Mouse (Mus musculus) kidney, postnatal 25 days (tissue): ENCODE measurements at regions not wholly inside any gene's neighbourhood (a gene's known extent, or its start where the extent isn't known, plus 50 kb on each side); places are given as distances from the start of the nearest gene placed in this dataset.
"Not testable (repeated sequence)": the region's sequence is repeated elsewhere in the genome, so short reads cannot be mapped to it uniquely, and the experiment has no call there.

Experiments used
- DNase-seq, 2 experiments: peaks; one replicate each; pipeline ENCODE4 v3.0.0; 2021; ENCODE audit warnings: mixed read lengths in 2 of 2

- no peak for DNase-seq
These were observed 55.7 kb downstream of the AI429214 start for GRCm38 (mm10) chr8:37048912-37049692.

GRCm38 (mm10) chr8:37049969-37050683, 56.7 kb downstream of the AI429214 start:
- no peak for DNase-seq

DNA sequence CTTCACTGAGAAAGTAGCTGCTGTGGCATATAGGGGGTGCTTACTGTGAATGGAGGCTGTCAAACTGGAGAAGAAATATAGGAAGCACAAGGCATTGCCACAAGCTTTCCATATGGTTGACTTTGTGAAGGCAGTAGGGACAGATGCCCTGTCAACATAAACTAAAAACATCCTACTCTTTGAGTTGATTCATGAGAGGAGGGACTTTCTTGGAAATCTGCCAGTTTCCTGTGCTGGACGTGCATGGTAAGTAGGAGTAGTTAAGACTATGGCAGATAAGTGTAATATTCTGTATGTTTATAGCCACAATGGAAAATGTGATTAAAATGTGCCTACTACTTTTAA, 57.3 kb downstream of the AI429214 start:
- DNase-seq: no peak

- no peak for DNase-seq
These were observed 63.0 kb downstream of the AI429214 start for GRCm38 (mm10) chr8:37056376-37056775.

DNA sequence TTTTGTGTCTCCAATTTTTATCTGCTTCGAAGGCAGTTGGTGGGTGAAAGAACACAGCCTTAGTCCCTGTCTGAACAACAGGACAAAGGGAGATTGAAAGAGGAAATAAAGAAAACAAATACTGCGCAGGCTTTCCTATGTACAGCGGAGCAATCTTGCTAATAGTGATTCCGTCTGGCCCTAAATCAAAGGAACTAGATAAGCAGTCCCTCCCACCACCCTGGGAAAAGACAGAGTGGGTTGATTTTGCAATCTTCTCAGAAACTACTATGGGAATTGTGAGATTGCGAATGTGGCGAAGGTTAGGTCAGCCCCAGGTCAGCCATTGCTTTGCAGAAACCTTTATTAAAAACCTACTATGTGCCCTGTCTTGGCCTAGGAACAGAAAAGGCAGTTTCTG, 65.0 kb downstream of the AI429214 start:
- DNase-seq: no peak

GRCm38 (mm10) chr8:37062012-37062944, 68.9 kb downstream of the AI429214 start:
- DNase-seq: peak; percentile 63 to 87

- peak; percentile 54 to 87 for DNase-seq
These were observed 70.4 kb downstream of the AI429214 start for GRCm38 (mm10) chr8:37063764-37064331.

- DNase-seq: no peak
These were observed 79.5 kb downstream of the AI429214 start for GRCm38 (mm10) chr8:37072905-37073304.

DNA sequence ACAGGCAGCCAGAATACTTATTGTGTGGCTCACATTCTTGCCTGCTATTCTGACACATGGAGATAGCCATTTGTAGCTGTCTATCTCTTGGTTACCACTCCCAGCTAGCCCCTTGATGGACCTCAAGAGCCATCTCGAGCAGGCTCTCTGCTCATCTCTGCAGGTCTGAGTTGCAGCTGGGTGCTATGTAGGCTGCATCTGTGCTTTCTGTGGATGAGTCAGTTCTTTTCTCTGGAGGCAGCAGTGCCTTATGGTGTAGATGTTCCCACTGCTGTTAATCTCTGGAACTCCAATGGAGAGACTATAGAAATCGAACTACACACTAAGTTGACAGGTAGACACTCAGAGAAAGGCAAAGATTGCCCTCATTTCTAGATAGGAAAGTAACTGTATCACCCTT, 106.3 kb downstream of the AI429214 start:
- DNase-seq: no peak

GRCm38 (mm10) chr8:37112386-37112785, 119.0 kb downstream of the AI429214 start:
- not testable (repeated sequence) for DNase-seq

DNA sequence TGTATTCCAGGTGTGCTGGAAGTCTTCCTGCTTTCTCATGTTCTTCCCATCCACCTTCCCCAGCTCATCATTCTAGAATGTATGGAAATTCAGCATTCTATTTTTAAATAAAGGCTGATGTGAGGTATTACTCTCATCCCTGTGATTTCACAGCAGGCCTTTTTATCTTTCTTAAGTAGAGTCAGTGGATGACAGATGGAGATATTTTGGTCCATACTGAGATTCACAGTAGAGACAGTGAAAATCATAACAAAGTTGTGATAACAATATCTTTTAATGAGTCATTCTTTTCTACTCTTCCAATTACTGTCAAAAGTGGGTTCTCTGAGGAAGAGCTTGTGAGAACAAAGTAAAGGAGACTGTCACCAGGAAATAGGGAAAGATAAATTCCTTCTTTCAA, 132.4 kb downstream of the AI429214 start:
- no peak for DNase-seq

GRCm38 (mm10) chr8:37129670-37130069, 136.3 kb downstream of the AI429214 start:
- DNase-seq: no peak

DNA sequence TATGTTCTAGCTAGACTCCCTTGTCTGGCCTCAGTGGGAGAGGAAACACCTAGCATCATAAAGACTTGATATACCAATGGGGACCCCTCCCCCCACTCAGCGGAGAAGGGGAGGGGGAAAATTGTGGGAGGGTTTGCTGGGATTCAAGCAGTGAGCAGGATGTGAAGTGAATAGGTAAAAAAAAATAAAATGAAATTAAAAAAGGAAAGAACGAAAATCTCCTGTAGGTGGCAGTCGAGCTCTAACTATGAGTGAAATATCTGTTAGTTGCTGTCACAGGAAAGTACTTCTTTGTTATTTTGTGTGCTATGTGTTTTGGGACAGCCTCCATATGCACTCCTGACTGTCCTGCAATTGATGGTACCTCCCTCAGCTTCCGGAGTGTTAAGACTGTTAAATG, 138.6 kb downstream of the AI429214 start:
- peak; percentile 23 to 28 for DNase-seq

- no peak for DNase-seq
These were observed 141.0 kb downstream of the AI429214 start for GRCm38 (mm10) chr8:37134192-37134964.

DNA sequence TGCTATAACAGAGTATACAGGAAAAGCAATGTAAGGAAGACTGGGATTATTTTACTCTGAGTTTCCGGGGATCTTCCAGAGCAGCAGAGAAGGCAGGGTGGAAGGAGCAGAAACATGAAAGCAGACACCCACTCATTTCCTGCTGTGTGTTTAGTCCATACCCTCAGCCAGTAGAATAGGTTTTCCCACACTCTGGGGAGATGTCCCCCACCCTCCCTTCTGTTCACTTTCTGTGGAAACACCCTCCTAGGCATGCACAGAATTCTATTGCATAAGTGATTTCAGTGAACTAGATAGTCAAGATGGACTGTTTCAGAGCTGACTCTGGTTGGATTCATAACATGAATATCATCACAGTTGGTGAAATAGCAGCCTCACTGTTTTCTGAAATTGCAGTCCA, 156.9 kb downstream of the AI429214 start:
- no peak for DNase-seq

DNA sequence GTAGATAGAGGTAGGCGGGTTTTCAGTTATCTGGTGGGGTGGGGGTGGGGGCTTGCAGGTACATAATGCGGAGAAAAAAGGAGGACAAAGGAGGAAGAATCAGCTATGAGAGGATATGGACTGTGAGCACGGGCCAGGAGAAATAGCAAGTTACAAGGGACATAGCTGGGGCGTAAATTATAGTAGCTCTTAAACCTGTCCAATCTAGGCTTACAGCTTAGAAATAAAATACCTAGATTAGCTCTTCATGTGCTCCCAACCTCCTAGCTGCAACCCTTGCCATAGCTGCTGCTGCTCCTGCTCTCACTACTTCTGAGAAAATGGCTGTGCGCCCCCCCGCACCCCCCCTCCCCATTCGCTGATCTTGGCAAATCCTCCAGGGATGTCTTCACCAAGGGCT, 161.0 kb downstream of the AI429214 start:
- no peak for DNase-seq

GRCm38 (mm10) chr8:37154946-37155345, 161.5 kb downstream of the AI429214 start:
- DNase-seq: peak; percentile 45 to 56

DNA sequence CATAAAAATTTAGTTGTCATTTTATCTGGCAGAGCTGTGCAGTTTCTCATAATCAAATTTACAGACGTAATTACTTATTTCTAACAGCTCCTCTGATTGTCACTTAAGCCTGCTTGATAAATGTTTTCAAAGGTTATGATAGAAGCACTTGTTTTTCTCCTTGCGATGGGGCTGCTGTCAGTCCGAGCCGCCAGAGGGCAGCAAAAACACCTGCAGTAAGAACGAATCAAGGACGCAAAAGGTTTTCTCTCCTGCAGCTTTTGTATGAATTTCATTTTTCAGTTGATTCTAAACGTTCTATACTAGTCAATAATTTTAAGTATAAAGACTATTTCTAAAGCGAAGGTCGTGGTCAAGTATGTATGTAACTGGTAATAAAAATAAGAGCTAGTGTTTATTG, 166.1 kb downstream of the AI429214 start:
- DNase-seq: peak; percentile 69 to 79

DNA sequence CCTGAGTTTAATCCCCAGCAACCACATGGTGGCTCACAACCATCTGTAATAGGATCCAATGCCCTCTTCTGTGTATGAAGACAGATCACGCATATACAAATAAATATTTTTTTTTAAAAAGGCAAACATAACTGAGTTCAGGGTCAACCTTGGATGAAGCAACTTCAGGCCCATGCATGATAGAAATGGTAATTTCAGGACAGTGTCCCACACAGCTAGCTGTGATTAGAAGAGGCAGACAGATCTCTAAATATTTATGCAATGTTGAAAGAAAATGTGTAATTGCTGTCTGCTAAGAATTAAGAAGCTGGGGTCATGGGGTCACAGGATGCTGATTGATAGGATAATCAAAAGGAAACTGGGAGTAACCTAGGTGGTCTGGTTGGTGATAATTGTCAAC, 203.5 kb downstream of the AI429214 start:
- DNase-seq: no peak

GRCm38 (mm10) chr8:37215894-37216293, 222.5 kb downstream of the AI429214 start:
- no peak for DNase-seq

- DNase-seq: peak in 1 of 2 experiments; percentile 32
These were observed 233.7 kb downstream of the AI429214 start for GRCm38 (mm10) chr8:37227091-37227490.

- no peak for DNase-seq
These were observed 243.9 kb downstream of the AI429214 start for GRCm38 (mm10) chr8:37237306-37237705.
